Mouse (Mus musculus) left cerebral cortex, postnatal 14 days (tissue): Measurements from ENCODE around the gene Akt2. TPM values are rescaled to one million over a fixed set of nuclear protein-coding genes. Genes with fewer than 3 reads are reported as not detected.
A peak's percentile ranks its signal among the peaks of the same experiment; 100 is the strongest.

ENCODE experiments used
- DNase-seq, 2 experiments: peaks; one replicate each; pipeline ENCODE4 v3.0.0; 2021 to 2022; ENCODE audit warnings: low spot score in 2 of 2, mixed read lengths in 1 of 2
- intact Hi-C: fragments of 180-260 bp; cut with DNase I; formaldehyde crosslinking; loops from one replicate; pipeline ENCODE4 v1.15.1; 2025
- total RNA-seq, 2 experiments: library from RNA; stranded (reverse); gene quantifications; 2 replicates each; pipeline ENCODE4 v1.2.3; 2021

The Akt2 gene
- total RNA-seq, 2 experiments from 2014 or later, result 114 to 147 TPM

DNA sequence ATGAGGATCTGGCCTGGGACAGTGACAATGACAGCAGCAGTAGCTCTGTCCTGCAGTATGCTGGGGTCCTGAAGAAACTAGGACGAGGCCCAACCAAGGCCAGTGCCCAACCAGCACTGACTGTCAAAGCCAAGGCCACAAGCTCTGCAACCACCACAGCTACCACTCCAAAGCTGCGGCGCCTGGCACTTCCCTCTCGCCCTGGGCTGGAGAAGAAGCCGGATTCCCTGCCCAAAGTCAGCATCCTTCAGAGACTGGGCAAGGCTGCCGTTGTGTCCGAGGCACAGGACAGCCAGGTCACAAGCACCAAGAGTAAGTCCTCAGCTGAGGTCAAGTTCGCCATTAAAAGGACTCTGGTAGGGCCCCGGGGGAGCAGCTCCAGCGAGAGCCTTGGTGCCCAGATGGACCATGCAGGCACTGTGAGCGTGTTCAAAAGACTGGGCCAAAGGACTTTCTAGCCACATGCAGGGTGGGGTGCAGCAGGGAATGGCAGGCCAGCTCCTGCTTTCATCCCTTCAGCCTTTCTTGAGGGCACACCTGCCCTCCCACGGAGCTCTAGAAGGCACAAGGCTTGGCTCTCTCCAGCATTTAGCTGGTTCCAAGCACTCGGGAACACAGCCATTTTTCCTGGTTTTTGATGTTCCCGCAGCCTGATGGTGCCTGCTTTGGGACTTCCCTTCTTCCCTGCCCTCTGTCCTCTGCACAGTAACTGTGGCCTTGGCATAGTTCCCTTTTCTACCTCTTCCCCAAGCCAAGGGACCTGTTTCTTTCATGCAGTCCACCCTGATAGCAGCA is 10.8 kb upstream of the Akt2 start:
- intact Hi-C loops, result no loop called here
- DNase-seq, result no peak

DNA sequence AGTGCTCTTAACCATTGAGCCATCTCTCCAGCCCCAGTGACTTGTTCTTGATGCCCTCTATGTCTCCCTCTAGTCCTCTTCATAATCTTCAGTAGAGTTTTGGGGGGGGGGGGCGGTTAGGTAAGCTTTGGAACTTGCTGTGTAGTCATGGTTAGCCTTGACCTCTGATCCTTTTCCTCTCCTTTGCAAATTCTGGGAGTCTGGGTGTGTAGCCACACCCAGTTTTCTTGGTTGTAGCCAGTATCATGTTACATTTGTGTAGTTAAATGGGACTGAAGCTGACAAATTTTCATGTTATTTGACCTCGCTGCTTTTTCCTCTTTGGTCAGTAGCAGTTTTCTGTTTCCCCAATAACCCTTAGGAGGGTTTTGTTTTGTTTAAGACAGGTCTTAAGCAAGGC is 4.5 kb upstream of the Akt2 start:
- no peak for DNase-seq
- intact Hi-C loops, result no loop called here

DNA sequence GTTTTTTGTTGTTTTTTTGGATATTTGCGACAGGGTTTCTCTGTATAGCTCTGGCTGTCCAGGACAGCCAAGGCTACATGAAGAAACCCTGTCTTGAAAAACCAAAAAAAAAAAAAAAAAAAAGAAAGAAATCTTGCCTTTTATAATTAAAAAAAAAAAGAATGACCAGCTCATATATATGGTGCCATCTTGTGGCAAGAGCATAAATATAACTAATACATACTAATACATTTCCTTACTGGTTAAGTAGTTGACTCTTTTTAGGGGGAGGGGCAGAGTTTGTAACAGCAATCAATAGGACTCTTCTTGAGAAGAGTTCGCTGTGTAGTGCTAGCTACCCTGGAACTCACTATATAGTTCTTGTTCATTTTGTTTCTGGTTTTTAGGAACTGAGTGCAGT is 3.6 kb upstream of the Akt2 start:
- intact Hi-C loops, result no loop called here

DNA sequence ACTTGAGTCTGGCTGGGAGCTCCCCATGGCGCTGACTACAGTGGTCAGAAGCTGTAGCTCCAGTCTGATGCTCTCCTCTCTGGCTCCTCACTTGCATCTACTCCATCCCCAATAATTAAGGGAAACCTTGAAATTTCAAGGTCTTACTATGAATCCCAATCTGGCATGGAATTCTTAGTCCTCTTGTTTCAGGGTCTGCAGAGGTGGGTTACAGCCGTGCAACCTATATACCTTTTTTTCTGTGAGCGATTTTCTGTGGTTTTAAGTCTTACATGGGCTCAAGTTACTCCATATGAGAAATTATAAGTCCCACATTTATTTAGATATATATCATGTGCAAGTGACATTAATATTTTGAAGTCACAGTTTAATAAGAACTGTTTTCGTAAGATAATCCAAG is 1.3 kb upstream of the Akt2 start:
- DNase-seq, result no peak
- intact Hi-C loops, result loop anchor here (5.0 kb wide), 1 partner anchor 62 kb away; the partner anchor contains the start of gene Ttc9b

More for the DNA sequence above, 3.6 kb upstream of the Akt2 start:
- DNase-seq, result no peak

DNA sequence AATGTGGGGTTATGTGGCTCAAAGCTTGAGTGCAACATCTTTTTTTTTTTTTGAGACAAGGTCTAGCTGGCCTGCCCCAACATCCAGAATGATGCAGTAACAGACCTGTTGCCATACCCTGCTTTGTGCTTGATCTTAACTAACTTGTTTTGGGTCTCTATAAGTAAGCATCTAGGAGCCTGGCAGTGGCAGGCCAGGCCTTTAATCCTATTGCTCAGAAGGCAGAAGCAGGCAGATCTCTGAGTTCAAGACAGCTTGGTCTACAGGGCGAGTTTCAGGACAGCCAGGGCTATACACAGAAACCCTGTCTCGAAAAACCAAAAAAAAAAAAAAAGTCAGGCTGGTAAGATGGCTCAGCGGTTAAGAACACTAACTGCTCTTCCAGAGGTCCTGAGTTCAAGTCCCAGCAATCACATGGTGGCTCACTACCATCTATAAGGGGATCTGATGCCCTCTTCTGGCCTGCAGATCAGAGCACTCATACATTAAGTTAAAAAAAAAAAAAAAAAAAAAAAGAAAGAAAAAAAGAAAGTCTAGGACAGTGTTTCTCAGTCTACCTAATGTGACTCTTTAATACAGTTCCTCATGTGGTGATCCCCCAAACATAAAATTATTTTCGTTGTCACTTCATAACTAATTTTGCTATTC is 662 bp upstream of the Akt2 start:
- intact Hi-C loops, result loop anchor here (5.0 kb wide), 1 partner anchor 62 kb away; the partner anchor contains the start of gene Ttc9b
- no peak for DNase-seq

DNA sequence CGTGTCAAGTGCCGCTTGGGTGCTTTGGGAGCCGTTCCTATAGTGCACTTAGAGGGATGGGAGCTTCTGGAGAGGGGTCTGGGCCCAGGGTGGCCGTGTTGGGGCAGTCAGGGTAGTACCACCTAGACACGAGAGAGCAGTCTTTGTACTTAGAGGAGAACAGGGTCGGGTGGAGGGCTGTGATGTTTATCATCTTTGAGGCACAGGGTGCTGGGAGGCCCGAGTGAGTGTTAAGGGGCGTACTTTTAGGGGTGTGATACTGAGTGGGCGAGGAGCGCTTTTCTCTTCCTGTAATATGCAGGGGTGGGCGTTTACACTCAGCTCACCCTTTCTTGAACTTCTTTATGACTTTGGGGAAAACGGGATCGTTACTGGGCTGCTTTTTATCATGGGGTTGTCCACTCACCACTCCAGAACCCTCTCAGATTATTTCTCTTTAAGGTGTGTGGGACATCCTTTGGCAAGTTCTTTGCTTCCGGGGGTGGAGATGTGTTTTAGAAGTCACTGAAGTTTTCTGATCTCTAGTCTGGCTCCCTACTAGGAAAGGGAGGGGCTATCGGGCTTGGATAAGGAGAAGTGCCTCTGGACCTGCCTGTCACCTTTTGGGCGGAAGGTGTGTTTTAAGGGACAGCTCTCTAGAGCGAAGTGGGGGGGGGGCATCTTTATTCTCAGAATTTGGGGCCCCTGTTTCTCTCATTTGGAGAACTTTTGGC is 1.0 kb downstream of the Akt2 start:
- intact Hi-C loops, result loop anchor here (5.0 kb wide), 1 partner anchor 60 kb away; the partner anchor contains the start of gene Ttc9b
- DNase-seq, result peak; percentile 57 to 59

DNA sequence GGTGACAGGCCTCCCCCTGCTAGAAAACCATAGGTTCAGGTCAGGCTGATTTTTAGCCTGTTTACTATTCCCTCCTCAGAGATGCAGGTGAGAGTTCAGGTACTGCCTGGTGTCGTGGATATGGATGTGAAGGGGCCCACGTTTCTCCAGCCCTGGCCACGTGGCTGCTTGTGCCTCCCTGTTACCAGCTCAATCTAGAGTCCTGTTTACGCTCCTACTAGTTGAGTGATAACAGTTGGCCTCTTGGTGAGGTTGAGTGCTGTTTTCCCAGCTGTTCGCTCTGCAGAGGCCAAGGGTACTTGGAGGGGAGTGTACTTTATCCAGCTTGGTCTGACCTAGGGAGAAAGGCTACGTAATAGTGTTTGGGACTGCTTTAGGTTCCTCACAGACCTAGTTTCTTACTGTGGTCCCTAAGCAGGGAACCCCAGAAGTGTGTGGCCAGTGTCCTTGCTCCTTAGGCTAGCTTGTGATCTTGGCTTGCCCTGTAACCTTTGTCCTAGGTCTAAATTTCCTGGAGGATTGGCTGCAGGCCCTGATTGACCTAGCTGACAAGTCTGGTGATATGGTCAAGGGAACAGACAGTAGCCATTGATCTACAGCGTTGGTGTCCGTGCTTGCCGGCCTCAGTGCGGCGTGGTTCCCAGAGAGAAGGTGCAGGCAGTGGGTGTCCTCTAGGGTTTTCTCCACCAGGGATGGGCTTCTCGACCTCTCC is 1.7 kb downstream of the Akt2 start:
- intact Hi-C loops, result loop anchor here (5.0 kb wide), 1 partner anchor 59 kb away; the partner anchor contains the start of gene Ttc9b
- no peak for DNase-seq

DNA sequence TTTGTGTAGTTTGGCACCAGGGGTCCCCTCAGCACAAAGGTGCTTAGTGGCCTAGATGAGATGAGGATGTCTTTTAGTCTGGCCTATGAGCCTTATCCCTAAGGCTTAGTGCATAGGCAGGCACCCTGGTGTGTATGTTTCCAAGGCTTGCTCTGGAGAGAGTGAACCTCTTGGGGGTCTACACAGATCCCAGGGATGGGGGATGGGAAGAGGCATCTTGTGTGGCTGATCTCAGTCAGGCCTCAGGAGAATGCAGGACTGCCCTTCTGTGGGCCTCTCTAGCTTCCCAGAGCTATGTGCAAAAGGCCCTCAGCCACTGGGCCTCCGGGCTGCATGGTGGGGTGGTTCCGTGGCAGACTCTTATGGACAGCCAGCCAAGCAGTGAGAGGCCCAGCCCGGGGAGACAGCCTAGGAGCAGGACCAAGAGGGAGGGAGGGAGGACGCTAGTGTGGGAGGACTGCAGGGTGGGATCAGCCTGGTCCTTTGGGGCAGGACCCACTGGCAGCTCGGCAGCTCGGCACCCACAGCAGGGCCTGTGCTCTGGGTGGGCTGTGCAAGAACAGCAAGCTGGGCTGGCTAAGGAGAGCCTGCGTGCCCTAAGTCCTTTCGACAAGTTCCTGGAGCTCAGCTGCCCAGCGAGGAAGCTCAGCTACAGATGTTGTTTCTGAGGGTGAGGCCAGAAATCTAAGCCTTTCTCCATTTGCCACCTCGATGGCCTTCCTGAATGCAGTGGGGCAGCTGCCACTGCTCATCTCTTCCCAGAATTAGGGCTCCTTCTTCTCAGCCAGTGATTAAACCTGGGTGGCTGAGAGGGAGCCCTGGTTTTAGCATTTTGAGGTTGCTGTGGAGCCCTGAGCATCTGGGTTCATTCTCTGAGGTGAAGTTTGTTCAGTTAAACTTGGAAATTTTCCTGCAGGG is 5.5 kb downstream of the Akt2 start:
- intact Hi-C loops, result no loop called here
- no peak for DNase-seq

DNA sequence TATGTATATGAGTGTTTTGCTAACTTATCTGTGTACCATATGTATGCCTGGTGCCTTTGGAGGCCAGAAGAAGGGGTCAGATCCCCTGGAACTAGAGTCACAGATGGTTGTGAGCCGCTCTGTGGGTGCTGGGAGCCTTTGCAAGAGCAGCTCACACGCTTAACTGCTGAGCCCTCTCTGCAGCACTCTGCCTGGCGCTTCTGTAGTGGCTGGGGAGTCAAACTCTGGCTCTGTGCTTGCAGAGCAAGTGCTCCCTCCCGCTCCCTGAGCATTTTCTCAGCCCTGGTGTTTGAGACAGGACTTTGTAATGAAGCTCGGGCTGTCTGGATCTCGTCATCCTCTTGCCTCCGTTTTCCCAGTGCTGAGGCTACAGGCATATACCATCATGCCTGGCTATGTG is 6.7 kb downstream of the Akt2 start:
- intact Hi-C loops, result no loop called here

DNA sequence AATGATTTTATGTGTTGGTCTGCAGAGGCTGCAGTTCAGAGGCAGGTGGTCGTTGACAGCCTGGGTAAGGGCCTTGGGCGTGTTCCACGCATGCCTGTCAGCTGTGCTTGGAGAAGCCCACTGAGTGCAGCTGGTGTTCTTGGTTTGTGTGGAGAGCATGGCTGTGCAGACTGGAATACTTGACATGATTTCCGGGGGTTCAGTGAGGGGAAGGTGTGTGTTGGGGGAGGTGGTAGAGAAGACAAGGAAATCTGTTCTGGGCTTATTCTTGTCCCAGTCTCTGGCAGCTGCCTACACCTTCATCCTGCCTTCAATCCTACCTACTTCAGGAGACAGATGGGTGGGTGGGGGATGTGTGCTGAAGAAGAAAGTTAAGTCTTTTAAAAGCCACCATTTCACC is 10.3 kb downstream of the Akt2 start:
- DNase-seq, result peak; percentile 73 to 84
- intact Hi-C loops, result no loop called here

More for the DNA sequence above, 6.7 kb downstream of the Akt2 start:
- DNase-seq, result no peak

DNA sequence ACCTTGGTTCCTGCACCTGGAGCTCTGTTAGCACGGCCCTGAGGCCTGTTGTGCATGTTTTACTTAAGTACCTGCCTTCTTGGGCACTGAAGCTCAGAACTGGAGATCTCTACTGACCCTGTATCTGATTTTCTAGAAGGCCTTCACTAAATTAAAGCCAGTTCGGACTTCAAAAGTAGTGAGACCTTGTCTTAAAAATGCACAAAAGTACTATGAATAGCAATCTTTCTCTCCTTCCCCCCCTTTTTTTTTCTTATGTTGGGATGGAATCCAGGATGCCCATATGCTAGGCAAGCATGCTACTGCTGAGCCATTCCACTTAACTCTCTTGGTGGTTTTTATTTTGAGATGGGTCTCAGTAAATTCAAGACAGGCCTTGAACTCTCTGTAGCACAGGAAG is 10.8 kb downstream of the Akt2 start:
- intact Hi-C loops, result no loop called here
- DNase-seq, result no peak

DNA sequence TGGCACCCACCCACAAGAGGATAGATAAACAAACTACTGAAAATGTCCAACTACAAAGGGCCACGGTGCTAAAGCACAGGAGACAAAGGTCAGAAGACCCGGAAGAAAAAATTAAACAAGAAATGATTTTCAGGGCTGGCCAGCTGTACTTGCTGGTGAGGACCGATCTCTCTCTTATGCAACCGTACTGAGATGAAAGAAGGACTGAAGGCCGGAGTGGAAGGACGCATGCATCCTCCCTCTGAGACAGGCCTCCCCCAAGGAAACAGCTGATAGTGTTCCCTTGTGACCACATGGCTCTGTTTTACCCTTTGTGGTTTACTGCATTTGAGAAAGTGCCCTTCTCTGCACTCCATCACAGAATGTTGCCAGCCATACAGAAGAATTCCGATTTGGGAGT is 11.5 kb downstream of the Akt2 start:
- DNase-seq, result no peak
- intact Hi-C loops, result no loop called here

DNA sequence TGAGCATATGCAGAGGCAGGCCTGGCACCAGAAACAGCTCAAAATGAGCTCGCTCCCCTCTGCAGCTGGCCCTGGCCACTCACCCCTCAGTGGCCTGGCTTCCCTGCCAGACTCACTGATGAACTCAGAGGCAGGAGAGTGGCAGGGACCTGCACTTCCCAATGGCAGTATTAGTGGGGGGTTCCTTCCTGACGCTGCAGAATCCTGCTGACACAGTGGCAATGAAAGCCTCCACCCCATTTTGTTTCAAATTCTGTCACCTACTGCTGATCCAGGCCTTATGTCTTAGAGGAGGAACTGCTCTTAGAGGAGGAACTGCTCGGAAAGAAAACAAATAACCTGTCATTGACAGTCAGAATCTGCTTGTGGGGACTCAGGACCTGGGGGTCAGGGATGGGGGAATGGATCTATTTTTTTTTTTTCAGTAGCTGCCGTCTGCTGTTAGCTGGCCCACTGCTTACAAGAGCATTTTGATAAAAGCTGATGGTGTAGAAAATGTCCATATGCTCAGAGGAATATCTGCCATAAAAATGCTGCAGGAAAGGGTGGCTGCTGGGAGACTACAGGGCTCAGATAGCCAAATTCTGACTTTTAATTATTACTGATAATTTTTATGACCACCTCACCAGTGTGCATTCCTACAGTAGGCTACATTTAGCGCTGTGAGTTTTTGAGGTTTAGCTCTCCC is 13.5 kb downstream of the Akt2 start:
- intact Hi-C loops, result no loop called here
- DNase-seq, result no peak

DNA sequence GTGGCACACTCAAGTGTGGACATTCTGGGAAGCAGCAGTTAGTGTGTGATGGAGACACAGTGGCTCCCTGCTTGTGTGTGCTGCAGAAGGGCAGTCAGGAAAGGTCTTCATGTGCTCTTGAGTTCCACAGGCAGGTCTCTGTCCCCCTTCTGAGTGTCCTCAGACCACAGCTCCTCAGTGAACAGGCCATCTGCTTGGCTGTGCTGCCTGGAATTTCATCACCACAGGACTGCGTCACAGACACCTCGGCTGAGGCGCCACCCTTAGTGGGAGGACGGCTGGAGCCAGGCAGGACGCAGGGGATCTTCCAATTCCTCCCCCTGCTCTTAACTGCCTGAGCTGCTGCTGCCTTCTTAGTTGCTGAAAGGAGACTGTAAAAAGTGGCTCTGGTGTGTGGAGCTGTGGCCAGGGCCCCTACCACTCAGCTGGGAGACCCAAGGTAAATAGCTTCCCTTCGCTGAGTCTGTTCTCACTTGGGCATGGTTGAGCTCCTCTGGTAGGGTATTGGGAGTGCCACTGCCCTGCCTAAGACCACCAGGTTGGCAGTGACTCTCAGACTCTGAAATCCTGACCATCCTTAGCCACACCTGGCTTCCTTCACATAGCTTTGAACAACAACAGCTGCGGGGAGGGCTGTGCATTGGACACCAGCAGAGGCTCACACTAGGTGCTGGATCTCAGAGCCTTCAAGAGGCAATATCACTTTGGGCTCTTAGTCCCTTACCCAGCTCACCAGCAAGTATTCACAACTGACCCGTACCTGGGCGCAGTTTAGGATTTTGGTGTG is 14.3 kb downstream of the Akt2 start:
- peak; percentile 72 to 79 for DNase-seq
- intact Hi-C loops, result no loop called here

DNA sequence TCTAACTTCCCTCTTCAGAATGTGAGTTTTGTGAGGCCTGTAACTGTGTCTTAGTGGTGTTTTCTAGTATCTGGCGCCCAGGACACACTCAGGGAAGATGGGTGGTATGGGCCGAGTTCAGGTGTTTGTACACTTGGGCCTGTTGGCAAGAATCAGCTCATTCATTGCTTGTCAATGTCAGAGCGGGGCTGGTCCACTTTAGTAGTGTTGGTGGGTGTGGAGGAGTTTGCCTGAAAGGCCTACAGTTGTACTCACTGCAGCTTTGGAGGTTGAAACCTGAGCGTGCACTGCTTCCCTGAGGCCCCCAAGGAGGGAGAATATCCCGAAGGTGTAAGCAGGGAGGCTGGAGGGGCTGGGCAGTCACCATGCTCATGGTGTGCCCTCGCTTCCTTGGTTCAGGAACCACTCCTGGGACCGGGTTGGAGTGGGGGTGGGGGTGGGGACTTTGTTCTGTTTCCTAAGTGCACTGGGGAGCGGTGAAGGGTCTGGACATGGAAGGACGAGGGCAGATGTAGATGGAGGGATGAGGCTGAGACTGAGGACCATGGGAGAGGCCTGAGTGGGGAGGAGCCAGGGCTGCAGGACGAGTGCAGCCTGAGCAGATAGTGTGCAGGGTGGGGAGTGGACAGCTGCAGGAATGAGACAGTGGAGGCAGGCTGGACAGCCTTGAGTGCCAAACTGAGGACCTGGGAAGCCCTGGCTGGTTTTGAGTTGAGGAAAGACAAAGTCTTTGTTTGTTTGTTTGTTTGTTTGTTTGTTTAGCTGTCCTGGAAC is 15.3 kb downstream of the Akt2 start:
- no peak for DNase-seq
- intact Hi-C loops, result no loop called here

DNA sequence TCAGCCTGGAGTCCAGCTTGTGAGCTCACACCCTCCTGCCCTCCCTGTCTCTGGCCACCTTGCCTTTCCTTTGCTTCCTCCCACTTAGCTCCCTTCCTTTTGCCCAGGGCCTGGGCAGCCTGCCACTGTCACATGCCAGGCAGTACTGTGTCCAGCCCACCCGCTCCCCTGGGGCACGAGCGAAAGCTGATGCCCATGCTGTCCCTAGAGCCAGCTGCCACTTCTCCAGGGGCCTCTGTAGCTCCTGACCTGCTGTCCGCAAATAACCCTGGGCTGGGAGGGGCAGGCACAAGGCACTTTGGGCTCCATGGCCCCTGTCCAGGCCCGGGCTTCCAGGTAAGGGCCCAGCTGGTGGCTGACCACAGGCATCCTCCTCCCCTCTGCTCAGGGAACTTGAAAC is 16.2 kb downstream of the Akt2 start:
- intact Hi-C loops, result no loop called here
- DNase-seq, result peak in 1 of 2 experiments; percentile 49

DNA sequence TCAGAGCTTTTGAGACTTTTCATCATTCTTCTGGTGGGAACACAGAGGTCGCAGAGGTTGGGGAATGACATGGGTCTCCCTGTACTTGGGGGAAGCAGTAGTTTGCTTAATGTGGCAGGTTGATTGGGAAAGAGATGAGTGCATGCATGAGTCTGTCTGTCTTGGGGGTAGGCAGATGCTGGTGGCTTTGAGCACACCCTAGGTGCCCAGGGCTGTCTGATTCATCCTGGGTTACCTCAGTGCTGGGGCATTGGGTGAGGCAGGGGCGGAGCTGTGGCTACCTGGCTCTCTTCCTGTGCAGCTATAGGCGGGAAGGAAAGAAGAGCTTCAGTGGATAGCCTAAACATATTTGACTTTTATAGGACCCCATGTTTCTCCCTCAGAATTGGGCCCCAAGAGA is 16.8 kb downstream of the Akt2 start:
- no peak for DNase-seq
- intact Hi-C loops, result no loop called here
